Mouse (Mus musculus) retina, postnatal 7 days (tissue): Measurements from ENCODE around the gene Trim66.

Experiments used
- DNase-seq: peaks from one replicate; pipeline ENCODE4 v3.0.0-alpha.2; 2012; ENCODE audit warnings: low read depth, low spot score

The Trim66 gene

DNA sequence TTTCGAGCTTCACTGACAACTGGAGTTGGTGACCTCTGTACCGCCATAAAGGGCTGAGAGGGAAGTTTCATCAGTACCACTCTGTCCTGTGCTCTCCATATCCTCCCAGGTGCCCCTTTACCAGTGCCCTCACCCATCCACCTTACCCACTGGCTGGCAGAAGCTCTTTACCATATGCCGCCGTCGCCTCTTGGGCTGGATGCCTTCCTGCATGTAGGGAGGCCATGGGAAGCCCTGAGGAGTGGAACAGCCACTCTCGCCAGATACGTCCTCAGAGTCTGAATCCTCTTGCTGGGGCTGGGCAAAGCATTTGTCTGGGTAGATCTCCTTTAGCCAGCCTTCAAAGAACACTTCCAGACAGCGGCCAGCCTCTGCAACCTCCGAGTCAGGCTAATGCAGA is 53.1 kb downstream of the Trim66 start:
- no peak for DNase-seq

DNA sequence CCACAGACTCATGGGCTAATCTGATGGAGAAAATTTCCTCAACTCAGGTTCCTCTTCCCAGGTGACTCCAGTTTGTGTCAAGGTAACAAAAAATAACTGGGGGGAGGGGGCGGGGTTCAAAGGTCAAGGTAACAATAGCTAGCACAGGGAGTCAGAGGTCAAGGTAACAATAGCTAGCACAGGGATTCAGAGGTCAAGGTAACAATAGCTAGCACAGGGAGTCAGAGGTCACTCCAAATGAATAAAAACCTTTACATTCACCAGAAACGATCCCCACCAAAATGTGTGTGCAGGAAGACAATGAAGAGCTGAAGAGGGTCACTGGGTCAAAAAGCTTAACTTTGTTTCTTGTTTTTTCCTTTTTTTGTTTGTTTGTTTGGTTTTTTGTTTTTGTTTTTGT is 59.9 kb downstream of the Trim66 start:
- DNase-seq, result no peak

GRCm38 (mm10) chr7:109445012-109445411 is 62.9 kb downstream of the Trim66 start:
- peak; percentile 17 for DNase-seq

DNA sequence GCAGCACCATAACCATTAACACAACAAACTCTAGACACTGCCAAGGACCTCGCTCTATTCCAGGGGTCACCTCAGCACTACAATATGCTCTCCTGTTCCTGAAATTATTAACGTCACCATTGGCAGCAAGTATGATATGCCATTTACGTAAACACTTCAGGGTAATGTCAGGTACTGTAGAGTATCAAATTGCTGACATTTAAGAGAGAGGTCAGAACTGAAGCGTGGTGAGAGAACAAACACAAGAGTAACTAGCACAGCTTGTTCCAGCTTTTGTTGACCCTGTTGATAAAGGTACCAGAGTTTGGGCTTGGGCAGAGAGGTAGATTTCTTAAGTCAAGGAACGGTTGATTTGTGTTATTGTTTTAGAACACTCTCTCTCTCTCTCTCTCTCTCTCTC is 65.2 kb downstream of the Trim66 start:
- no peak for DNase-seq

DNA sequence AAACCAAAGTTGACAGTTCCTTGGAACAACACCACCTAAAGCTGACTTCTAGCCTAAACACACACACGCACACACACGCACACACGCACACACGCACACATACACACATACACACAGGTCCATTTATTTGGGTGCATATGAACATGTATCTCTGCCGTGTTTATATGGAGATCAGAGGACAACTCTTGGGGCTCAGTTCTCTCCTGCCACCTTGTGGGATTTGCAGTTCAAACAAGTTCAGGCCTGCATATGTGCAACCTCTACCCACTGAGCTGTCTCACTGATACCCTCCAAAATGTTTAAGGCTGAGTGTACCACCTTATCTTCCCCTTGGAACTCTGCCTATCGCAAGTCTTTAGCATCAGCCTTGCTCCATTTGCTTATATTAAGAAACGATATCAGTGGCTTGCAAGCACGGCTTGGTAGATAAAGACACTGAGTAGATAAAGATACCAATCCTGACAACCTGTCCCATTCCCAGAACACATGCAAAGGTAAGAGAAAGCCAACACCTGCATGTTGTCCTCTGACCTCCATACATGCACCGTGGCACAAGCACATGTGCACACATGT is 67.2 kb downstream of the Trim66 start:
- DNase-seq, result no peak

GRCm38 (mm10) chr7:109438781-109439591 is 68.9 kb downstream of the Trim66 start, which contains the start of gene Stk33:
Gene Stk33, minus strand, starts transcription at chr7:109439081.
- peak; percentile 17 for DNase-seq

DNA sequence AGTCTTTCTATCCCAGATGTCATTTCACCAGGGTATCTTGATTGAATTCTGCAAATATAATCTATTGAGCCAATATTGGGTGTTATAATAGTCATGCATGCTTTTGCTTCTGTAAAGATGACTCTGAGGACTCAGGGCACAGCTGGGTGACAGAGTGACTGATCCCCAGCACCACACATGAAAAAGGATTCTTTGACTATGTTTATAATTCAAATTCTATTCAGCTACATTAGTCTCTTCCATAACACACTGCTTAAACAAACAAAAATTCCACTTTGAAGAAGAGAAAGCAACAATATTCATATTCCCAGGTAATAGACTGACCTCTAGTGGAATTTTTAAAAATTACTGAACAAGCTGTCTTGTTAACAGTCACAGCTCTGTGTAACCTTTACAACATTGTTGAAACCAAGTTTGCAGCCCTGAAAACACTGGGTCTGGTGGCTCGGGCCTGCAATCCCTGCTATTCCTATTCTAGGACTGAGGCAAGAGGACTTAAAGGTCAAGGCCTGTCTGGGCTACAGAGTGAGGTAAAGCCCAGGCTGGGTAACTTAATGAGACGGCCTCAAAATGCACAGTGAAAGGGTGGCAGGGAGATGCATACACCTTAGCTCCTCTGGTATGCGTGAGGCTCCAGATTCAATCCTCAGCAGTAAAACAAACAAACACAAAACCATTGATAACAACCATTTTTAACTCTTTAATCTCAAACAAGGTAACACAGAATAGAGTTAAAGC is 83.3 kb downstream of the Trim66 start:
- DNase-seq, result peak; percentile 46

DNA sequence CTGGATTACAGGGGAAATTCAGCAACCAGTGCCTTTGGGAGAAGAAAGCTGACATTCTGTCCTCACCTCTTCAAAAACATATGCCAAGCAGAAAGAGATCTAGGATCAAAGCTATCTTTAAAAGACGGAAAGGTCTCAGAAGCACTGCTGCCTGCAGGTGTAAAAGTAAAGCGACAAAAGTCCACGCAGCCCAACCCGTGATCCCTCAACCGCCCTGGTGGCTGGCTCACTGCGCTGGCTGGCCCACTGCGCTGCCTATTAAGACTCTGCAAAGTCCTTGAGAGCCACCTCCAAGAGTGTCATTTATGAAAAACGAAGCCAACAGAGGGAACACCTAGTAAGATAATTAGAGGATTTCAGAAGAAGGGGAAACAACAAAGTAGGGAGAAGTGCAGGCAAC is 85.1 kb downstream of the Trim66 start:
- no peak for DNase-seq

DNA sequence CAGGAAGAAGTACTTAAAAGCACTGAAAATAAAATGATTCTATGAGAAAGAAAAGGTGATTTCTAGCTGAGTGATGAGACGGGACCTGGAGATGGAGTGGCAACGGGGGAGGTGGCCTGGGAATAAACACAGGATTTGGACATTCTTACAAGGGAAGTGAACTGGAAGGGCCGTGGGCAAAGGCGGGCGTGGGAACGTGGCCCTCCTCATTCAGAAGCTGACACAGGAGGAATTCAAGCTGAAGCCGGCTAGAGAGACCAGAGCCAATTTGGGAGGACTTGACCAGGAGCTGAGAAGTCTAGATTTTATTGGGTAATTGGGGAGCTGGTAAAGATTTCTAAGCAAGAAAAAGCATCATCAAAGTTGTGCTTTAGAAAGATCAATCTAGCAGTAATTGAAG is 102.4 kb downstream of the Trim66 start:
- no peak for DNase-seq

DNA sequence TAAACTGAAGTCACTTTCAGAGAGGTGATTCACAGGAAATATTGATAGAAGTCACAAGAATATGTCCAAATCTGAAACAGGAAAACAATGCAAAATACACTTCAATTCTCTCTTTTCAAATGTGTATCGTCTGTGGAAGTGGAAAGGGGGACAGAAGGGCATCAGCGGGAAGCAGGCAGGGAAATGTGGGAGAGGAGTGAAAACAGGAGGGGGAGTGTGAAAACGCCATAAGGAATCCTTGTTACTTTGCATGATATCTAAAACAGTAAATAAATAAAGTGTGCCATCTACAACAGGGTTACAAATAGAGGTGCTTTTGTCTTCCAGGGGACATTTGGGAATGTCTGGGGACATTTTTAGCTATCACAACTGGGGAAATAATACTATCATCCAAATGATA is 108.6 kb downstream of the Trim66 start:
- no peak for DNase-seq
